Mouse (Mus musculus) neural tube, embryonic 14.5 days (tissue): ENCODE results near the gene Ctnnal1. TPM values are rescaled to one million over a fixed set of nuclear protein-coding genes. Genes with fewer than 3 reads are reported as not detected.

Source experiments
- ATAC-seq: fragments of 200-750 bp; cut with Nextera tagmentation; 2 replicates; pipeline ENCODE4 v1.8.0; 2017; ENCODE audit warnings: low read depth, mild to moderate bottlenecking, moderate TSS enrichment, moderate library complexity
- H3K27ac ChIP-seq: fragments of 300-500 bp; sonication (generic); 2 replicates; pipeline ENCODE4 v1.5.1; 2014; ENCODE audit warnings: low read depth, mild to moderate bottlenecking, control low read depth, low read length, moderate library complexity, mixed read lengths
- H3K27me3 ChIP-seq: fragments of 300-500 bp; sonication (generic); 2 replicates; pipeline ENCODE4 v1.6.1; 2014; ENCODE audit warnings: low read length; ENCODE audit not compliant: control insufficient read depth, insufficient read depth
- H3K36me3 ChIP-seq: fragments of 300-500 bp; sonication (generic); 2 replicates; pipeline ENCODE4 v1.6.1; 2014; ENCODE audit warnings: low read length, mixed read lengths; ENCODE audit not compliant: control insufficient read depth, insufficient read depth
- H3K4me1 ChIP-seq: fragments of 300-500 bp; sonication (generic); 2 replicates; pipeline ENCODE4 v1.6.1; 2014; ENCODE audit warnings: low read length; ENCODE audit not compliant: control insufficient read depth, insufficient read depth
- H3K4me2 ChIP-seq: fragments of 300-500 bp; sonication (generic); 2 replicates; pipeline ENCODE4 v1.6.1; 2014; ENCODE audit warnings: mild to moderate bottlenecking, low read depth, low read length, control low read depth
- H3K4me3 ChIP-seq: fragments of 300-500 bp; sonication (generic); 2 replicates; pipeline ENCODE4 v1.5.1; 2014; ENCODE audit warnings: low read depth, low read length, control low read depth, mixed read lengths
- H3K9ac ChIP-seq: fragments of 300-500 bp; sonication (generic); replicated peaks from 2 replicates; pipeline ENCODE4 v1.6.1; 2014; ENCODE audit warnings: low read depth, mild to moderate bottlenecking, control low read depth, low read length, mixed read lengths
- H3K9me3 ChIP-seq: fragments of 300-500 bp; sonication (generic); 2 replicates; pipeline ENCODE4 v1.6.1; 2016; ENCODE audit warnings: low read length; ENCODE audit not compliant: control insufficient read depth
- WGBS: fragments of 180-500 bp; shearing (Covaris S2); extraction: QIAGEN DNeasy Blood & Tissue Kit; methylation state at CpG from one replicate; pipeline ENCODE4 v1.1.7; 2014; 5-methylcytosine and 5-hydroxymethylcytosine counted together
- polyA plus RNA-seq: library from polyadenylated mRNA; unstranded; fragments of >200 nt; fragmentation: Nextera tagmentation; extraction: Ambion mirVana; gene quantifications from 2 replicates; pipeline ENCODE4 v1.2.1, GENCODE M21; 2014

The Ctnnal1 gene
- polyA plus RNA-seq, 1 experiment from 2014 or later = 14.4 TPM

GRCm38 (mm10) chr4:56867761-56868160, 2.8 kb upstream of the Ctnnal1 start:
- WGBS = 70% methylated on average over 5 of the region's 5 CpGs
- no peak overlapping the region for H3K9ac ChIP-seq
- H3K27ac ChIP-seq = no peak overlapping the region
- no peak overlapping the region for H3K4me3 ChIP-seq
- H3K4me2 ChIP-seq = no peak overlapping the region
- H3K36me3 ChIP-seq = no peaks in the 10 kb centered on the region
- ATAC-seq = no peak
- H3K27me3 ChIP-seq = no peaks in the 10 kb centered on the region
- no peaks in the 10 kb centered on the region for H3K9me3 ChIP-seq
- peaks cover 11% of the 10 kb centered on the region for H3K4me1 ChIP-seq

- WGBS = 52% methylated on average over 4 of the region's 4 CpGs
- no peak for ATAC-seq
- Histone ChIP-seq H3K27ac (no peak overlapping the region; the same call in 1 of the 2 replicates), H3K9ac (no peak overlapping the region), H3K4me3 (no peak overlapping the region), H3K4me2 (no peak overlapping the region), H3K36me3 (no peaks in the 10 kb centered on the region), H3K9me3 (no peaks in the 10 kb centered on the region), H3K4me1 (peaks cover 11% of the 10 kb centered on the region), H3K27me3 (no peaks in the 10 kb centered on the region)
These were observed 983 bp upstream of the Ctnnal1 start for GRCm38 (mm10) chr4:56865971-56866370.

- under 1% methylated on average over 49 of the region's 49 CpGs for WGBS
- Histone ChIP-seq H3K4me1 (peaks cover 11% of the 10 kb centered on the region), H3K4me2 (peak overlapping the region; percentile 80), H3K9ac (peak overlapping the region; percentile 88), H3K27me3 (no peaks in the 10 kb centered on the region), H3K9me3 (no peaks in the 10 kb centered on the region), H3K4me3 (peak overlapping the region; percentile 85), H3K27ac (peak overlapping the region; percentile 80), H3K36me3 (no peaks in the 10 kb centered on the region)
- ATAC-seq = peak; percentile 80
These were observed 479 bp downstream of the Ctnnal1 start for GRCm38 (mm10) chr4:56864417-56865001.

- H3K4me1 ChIP-seq = peaks cover 11% of the 10 kb centered on the region
- H3K9ac ChIP-seq = peak overlapping the region; percentile 88
- H3K4me2 ChIP-seq = peak overlapping the region; percentile 80
- ATAC-seq = no peak
- 43% methylated on average over 4 of the region's 4 CpGs for WGBS
- H3K27me3 ChIP-seq = no peaks in the 10 kb centered on the region
- H3K36me3 ChIP-seq = no peaks in the 10 kb centered on the region
- peak overlapping the region; percentile 80; the same call in 1 of the 2 replicates for H3K27ac ChIP-seq
- H3K4me3 ChIP-seq = peak overlapping the region; percentile 85
- no peaks in the 10 kb centered on the region for H3K9me3 ChIP-seq
These were observed 972 bp downstream of the Ctnnal1 start for GRCm38 (mm10) chr4:56864016-56864415.

GRCm38 (mm10) chr4:56861551-56861950, 3.4 kb downstream of the Ctnnal1 start:
- H3K36me3 ChIP-seq = no peaks in the 10 kb centered on the region
- H3K9ac ChIP-seq = no peak overlapping the region
- H3K27ac ChIP-seq = no peak overlapping the region
- no peaks in the 10 kb centered on the region for H3K9me3 ChIP-seq
- H3K4me1 ChIP-seq = peaks cover 14% of the 10 kb centered on the region
- WGBS = 94% methylated on average over 4 of the region's 4 CpGs
- no peak overlapping the region for H3K4me3 ChIP-seq
- no peak for ATAC-seq
- H3K27me3 ChIP-seq = no peaks in the 10 kb centered on the region
- no peak overlapping the region for H3K4me2 ChIP-seq

GRCm38 (mm10) chr4:56858733-56859132, 6.3 kb downstream of the Ctnnal1 start:
- WGBS = 77% methylated on average over 9 of the region's 9 CpGs

GRCm38 (mm10) chr4:56856371-56856949, 8.5 kb downstream of the Ctnnal1 start:
- 76% methylated on average over 8 of the region's 8 CpGs for WGBS
- ATAC-seq = peak; percentile 31; the same call in 1 of the 2 replicates

More at GRCm38 (mm10) chr4:56858733-56859132, 6.3 kb downstream of the Ctnnal1 start:
- Histone ChIP-seq H3K27ac (no peak overlapping the region), H3K9ac (no peak overlapping the region), H3K36me3 (no peaks in the 10 kb centered on the region), H3K4me1 (peaks cover 8% of the 10 kb centered on the region), H3K9me3 (no peaks in the 10 kb centered on the region), H3K27me3 (no peaks in the 10 kb centered on the region), H3K4me2 (no peak overlapping the region), H3K4me3 (no peak overlapping the region)
- ATAC-seq = no peak

GRCm38 (mm10) chr4:56855935-56856334, 9.1 kb downstream of the Ctnnal1 start:
- no peak overlapping the region for H3K4me3 ChIP-seq
- ATAC-seq = peak; percentile 58; the same call in 1 of the 2 replicates
- no peaks in the 10 kb centered on the region for H3K36me3 ChIP-seq
- 0 out of 2 replicates have a peak, but pooled peaks cover 3% of the 10 kb centered on the region for H3K4me1 ChIP-seq
- H3K9me3 ChIP-seq = no peaks in the 10 kb centered on the region
- 88% methylated on average over 5 of the region's 5 CpGs for WGBS
- H3K27me3 ChIP-seq = no peaks in the 10 kb centered on the region
- H3K4me2 ChIP-seq = no peak overlapping the region
- H3K27ac ChIP-seq = no peak overlapping the region
- H3K9ac ChIP-seq = no peak overlapping the region

More at GRCm38 (mm10) chr4:56856371-56856949, 8.5 kb downstream of the Ctnnal1 start:
- no peak overlapping the region for H3K9ac ChIP-seq
- H3K27me3 ChIP-seq = no peaks in the 10 kb centered on the region
- no peak overlapping the region for H3K4me2 ChIP-seq
- no peak overlapping the region for H3K27ac ChIP-seq
- no peaks in the 10 kb centered on the region for H3K9me3 ChIP-seq
- H3K4me1 ChIP-seq = 0 out of 2 replicates have a peak, but pooled peaks cover 3% of the 10 kb centered on the region
- H3K36me3 ChIP-seq = no peaks in the 10 kb centered on the region
- no peak overlapping the region for H3K4me3 ChIP-seq

- no peak overlapping the region for H3K27ac ChIP-seq
- H3K4me2 ChIP-seq = no peak overlapping the region
- no peaks in the 10 kb centered on the region for H3K36me3 ChIP-seq
- H3K4me1 ChIP-seq = no peaks in the 10 kb centered on the region
- no peaks in the 10 kb centered on the region for H3K27me3 ChIP-seq
- no peak overlapping the region for H3K9ac ChIP-seq
- 56% methylated on average over 6 of the region's 6 CpGs for WGBS
- ATAC-seq = peak; percentile 46; the same call in 1 of the 2 replicates
- no peaks in the 10 kb centered on the region for H3K9me3 ChIP-seq
- H3K4me3 ChIP-seq = no peak overlapping the region
These were observed 14.3 kb downstream of the Ctnnal1 start for GRCm38 (mm10) chr4:56850724-56851123.
